Mouse (Mus musculus): ENCODE data around the gene Tent4a. TPM values are rescaled to one million over a fixed set of nuclear protein-coding genes. Genes with fewer than 3 reads are reported as not detected.

Gene Tent4a
- polyA plus RNA-seq, 1 experiment from 2014 or later: 6.5 TPM

DNA sequence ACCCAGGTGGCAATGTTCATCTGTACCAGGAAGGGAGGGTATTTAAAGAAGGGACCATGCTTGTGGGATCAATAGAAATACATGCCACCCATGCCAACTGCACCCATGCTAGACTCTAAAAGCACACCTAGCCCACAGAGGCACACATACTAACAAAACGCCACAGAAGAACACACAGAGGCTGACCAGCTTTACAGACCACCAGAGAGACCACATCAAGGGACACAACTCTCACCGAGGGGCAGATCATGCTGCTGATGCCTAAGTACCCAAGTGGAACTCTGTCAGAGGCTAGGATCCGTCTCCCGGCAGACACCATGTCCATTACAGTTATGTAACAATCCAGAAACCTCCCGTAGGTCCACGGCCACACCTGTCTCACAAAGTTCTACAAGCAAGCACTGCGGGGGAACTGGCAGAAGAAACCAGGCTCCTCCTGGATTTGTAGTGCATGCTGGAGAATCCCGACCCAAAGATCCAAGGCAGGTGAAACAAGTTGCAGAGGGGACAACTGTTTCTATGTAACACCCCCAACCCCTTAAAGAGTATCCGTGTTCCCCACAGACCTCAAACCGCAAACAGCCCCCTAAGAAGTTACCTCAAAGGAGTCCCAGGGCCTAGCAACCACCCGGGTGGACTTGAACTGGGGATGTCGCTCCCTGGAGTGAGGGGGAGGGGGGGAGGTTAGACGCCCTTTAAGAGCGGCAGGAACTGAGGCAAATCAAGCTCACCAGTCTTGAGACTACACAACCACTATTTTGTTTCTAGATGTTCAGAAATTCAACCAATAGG lies 2.1 kb downstream of the Tent4a start:
- Histone ChIP-seq H3K36me3 (no peaks in the 10 kb centered on the region), H3K9ac (replicated peaks) (peak overlapping the region; percentile 79), H3K4me3 (replicated peaks) (peak overlapping the region; percentile 79), H3K27ac (replicated peaks) (no peak overlapping the region), H3K9me3 (replicated peaks) (no peaks in the 10 kb centered on the region), H3K27me3 (replicated peaks) (no peaks in the 10 kb centered on the region), H3K4me2 (peak overlapping the region; percentile 92), H3K4me1 (peaks cover 61% of the 10 kb centered on the region)
- no peak for ATAC-seq (ENCODE audit: low FRiP score)
- 21% methylated on average over 14 of the region's 14 CpGs for WGBS

DNA sequence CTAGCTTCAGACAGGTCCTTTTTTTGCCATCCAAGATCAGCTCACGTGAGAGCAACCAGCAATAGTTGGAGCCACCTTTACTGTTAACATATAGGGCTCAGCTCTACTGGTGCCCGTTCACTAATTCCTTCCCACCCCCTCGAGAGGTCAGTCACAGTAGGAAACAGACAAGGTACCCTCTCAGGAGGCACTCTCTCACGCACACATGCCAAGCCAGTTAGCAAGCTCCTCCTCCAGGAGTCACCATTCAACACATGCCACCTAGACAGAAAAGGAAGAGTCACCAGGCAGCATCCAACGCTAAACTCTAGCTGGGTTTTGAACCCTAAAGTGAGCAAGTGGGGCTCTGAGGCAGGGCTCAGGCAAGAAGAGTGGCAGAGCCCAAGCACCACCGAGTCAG lies 3.0 kb downstream of the Tent4a start:
- ATAC-seq (ENCODE audit: low FRiP score): no peak
- Histone ChIP-seq H3K4me3 (replicated peaks) (peak overlapping the region; percentile 79), H3K36me3 (no peaks in the 10 kb centered on the region), H3K9ac (replicated peaks) (peak overlapping the region; percentile 79; the same call in 1 of the 2 replicates), H3K4me1 (peaks cover 66% of the 10 kb centered on the region), H3K4me2 (peak overlapping the region; percentile 92), H3K27me3 (replicated peaks) (no peaks in the 10 kb centered on the region), H3K9me3 (replicated peaks) (no peaks in the 10 kb centered on the region), H3K27ac (replicated peaks) (no peak overlapping the region)
- WGBS: 46% methylated on average over 6 of the region's 6 CpGs

DNA sequence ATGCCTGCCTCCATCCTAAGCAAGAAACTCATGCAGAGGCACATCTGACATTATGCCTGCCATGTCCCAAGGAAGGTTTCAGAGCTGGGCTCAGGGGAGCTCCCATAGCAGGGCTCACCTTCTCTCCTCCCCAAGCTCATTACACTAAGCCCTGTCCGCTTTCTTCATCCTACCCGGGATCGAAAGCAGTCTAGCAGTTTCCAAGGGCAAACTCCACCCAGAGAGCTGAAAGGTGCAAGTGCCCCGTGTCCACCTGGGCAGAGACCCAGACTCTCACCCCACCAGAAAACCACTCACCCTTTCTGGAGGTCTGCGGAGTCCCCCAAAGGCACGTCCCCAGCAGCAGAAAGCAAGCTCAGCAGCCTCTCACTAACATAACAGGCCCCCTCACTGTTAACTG lies 3.5 kb downstream of the Tent4a start:
- peak overlapping the region; percentile 92 for H3K4me2 ChIP-seq
- WGBS: 86% methylated on average over 6 of the region's 6 CpGs
- no peaks in the 10 kb centered on the region for H3K9me3 ChIP-seq (replicated peaks)
- peak overlapping the region; percentile 11; the same call in 1 of the 2 replicates for H3K9ac ChIP-seq (replicated peaks)
- H3K27ac ChIP-seq (replicated peaks): no peak overlapping the region
- no peaks in the 10 kb centered on the region for H3K36me3 ChIP-seq
- peaks cover 68% of the 10 kb centered on the region for H3K4me1 ChIP-seq
- H3K27me3 ChIP-seq (replicated peaks): no peaks in the 10 kb centered on the region
- peak overlapping the region; percentile 79 for H3K4me3 ChIP-seq (replicated peaks)
- ATAC-seq (ENCODE audit: low FRiP score): no peak

DNA sequence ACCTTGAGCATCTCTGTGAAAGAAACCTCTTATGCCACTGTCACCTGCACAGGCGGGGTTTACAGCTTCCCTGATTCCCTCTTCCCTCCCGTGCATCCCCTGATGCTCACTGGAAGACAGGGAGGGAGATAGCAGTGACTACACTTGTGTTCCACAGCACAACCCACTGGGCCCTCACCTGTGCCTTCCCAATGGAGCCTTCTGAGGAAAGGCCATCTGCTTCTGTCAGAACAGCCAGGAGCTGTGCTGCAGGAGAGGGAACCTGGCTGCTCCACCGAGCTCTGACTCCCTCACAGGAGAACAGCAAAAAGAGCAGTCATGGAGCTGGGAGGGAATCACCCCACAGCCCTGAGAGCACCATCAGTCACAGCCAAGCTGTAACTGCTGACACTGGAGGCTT lies 4.3 kb downstream of the Tent4a start:
- H3K9me3 ChIP-seq (replicated peaks): no peaks in the 10 kb centered on the region
- H3K4me2 ChIP-seq: peak overlapping the region; percentile 92
- no peaks in the 10 kb centered on the region for H3K36me3 ChIP-seq
- ATAC-seq (ENCODE audit: low FRiP score): no peak
- H3K9ac ChIP-seq (replicated peaks): no peak overlapping the region
- H3K4me3 ChIP-seq (replicated peaks): peak overlapping the region; percentile 5; the same call in 1 of the 2 replicates
- H3K27ac ChIP-seq (replicated peaks): no peak overlapping the region
- 73% methylated on average over 3 of the region's 3 CpGs for WGBS
- H3K4me1 ChIP-seq: peaks cover 67% of the 10 kb centered on the region
- H3K27me3 ChIP-seq (replicated peaks): no peaks in the 10 kb centered on the region

DNA sequence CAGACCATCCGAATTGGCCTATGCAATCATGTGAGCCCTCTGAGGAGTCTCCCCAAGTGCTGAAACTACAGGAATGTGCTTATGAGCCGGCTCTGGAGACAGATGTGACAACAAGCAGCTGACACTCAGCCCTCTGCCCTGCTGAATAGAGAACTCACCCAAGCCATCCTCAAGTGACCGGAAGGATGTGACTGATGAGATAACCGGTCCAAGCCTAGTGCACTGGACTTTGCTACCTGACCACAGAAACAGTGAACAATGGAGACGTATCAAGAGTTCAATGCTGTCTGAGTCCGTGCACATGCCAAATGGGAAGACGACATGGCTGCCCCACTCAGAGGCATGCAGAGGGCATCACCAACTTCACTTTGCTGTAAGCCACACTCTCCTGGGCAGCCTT lies 5.9 kb downstream of the Tent4a start:
- no peaks in the 10 kb centered on the region for H3K36me3 ChIP-seq
- H3K4me2 ChIP-seq: no peak overlapping the region
- ATAC-seq (ENCODE audit: low FRiP score): no peak
- H3K27ac ChIP-seq (replicated peaks): no peak overlapping the region
- H3K9ac ChIP-seq (replicated peaks): no peak overlapping the region
- peaks cover 83% of the 10 kb centered on the region for H3K4me1 ChIP-seq
- WGBS: 75% methylated on average over 7 of the region's 7 CpGs
- H3K9me3 ChIP-seq (replicated peaks): no peaks in the 10 kb centered on the region
- H3K27me3 ChIP-seq (replicated peaks): no peaks in the 10 kb centered on the region
- H3K4me3 ChIP-seq (replicated peaks): no peak overlapping the region

DNA sequence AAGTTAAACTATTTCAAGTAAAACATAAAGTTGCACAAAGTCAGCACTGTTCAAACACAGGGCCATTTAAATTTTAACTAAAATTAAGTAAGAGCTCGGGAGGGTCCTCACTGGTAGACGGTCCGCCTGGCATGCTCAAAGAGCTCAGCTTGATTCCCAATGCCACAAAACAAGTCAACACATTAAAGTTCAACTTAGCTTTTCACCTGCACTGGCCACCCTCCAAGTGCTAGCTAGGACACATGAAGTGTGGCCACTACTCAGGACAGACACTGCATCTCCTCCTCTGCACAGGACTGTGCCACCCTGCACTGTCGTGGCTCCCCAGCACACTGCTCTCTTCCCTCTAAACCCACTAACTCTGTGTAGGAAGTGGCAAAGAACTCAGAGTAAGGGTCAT lies 8.6 kb downstream of the Tent4a start:
- WGBS: 64% methylated on average over 4 of the region's 4 CpGs
- no peaks in the 10 kb centered on the region for H3K9me3 ChIP-seq (replicated peaks)
- ATAC-seq (ENCODE audit: low FRiP score): no peak
- H3K27me3 ChIP-seq (replicated peaks): no peaks in the 10 kb centered on the region
- no peak overlapping the region for H3K27ac ChIP-seq (replicated peaks)
- H3K4me3 ChIP-seq (replicated peaks): no peak overlapping the region
- no peak overlapping the region for H3K4me2 ChIP-seq
- H3K36me3 ChIP-seq: no peaks in the 10 kb centered on the region
- H3K9ac ChIP-seq (replicated peaks): no peak overlapping the region
- H3K4me1 ChIP-seq: peaks cover 87% of the 10 kb centered on the region

DNA sequence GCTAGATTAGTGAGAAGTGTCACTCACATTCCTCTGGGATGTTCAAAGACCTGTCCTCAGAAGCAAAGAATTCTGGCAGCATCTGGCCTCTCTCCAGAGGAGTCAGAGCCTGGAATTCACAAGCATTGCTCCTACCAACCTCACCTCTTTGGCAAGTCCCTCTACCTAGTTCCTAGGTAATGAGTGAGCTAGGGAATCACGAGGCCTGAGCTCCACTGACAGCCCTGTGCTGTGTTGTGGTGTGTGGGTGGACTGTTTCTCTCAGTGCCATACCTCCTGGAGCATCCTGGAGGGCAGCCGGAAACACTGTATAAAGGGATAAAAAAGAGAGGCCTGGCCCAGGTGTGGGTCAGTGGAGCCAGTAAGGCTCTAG lies 10.3 kb downstream of the Tent4a start:
- H3K9me3 ChIP-seq (replicated peaks): no peaks in the 10 kb centered on the region

DNA sequence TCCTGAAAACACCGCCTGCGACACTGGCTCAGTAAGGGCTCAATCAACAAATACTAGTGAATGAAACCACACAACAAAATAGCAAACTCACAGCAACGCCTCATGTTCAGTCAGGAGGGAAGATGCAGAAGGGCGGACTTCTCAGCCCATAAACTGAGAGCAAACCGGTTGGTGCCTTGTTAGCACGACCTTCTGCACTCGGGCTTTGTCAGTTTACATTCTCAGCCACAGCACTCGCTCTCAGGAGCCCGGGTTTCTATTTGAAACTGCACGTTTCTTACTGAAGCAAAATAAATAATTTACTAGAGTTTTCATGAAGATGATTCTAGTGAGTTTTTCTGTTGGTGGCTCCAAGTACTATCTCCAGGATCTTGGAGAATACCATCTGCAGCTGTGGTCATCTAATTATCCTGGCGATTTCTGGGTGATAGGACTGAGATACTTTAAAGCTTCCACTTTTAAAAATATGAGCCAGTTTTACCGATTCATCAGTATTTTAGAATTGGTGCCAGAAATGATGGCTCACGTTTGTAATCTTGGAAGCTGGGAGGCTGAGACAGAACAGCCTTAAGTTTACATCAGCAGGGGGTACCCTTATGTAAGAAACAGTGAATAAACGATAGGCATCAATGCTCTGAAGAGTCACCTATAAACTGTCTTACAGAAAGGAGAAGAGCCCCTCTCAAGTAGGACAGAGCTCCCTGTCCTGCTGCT lies 10.8 kb downstream of the Tent4a start:
- peaks cover 84% of the 10 kb centered on the region for H3K4me1 ChIP-seq
- H3K27me3 ChIP-seq (replicated peaks): no peaks in the 10 kb centered on the region
- no peak overlapping the region for H3K4me2 ChIP-seq
- no peaks in the 10 kb centered on the region for H3K36me3 ChIP-seq
- WGBS: 47% methylated on average over 14 of the region's 14 CpGs
- ATAC-seq (ENCODE audit: low FRiP score): no peak
- H3K9me3 ChIP-seq (replicated peaks): no peaks in the 10 kb centered on the region
- H3K27ac ChIP-seq (replicated peaks): no peak overlapping the region
- no peak overlapping the region for H3K9ac ChIP-seq (replicated peaks)
- no peak overlapping the region for H3K4me3 ChIP-seq (replicated peaks)

More for the DNA sequence above, 10.3 kb downstream of the Tent4a start:
- ATAC-seq (ENCODE audit: low FRiP score): no peak
- 81% methylated on average over 2 of the region's 2 CpGs for WGBS
- Histone ChIP-seq H3K4me2 (no peak overlapping the region), H3K27me3 (replicated peaks) (no peaks in the 10 kb centered on the region), H3K27ac (replicated peaks) (no peak overlapping the region), H3K4me1 (peaks cover 86% of the 10 kb centered on the region), H3K9ac (replicated peaks) (no peak overlapping the region), H3K4me3 (replicated peaks) (no peak overlapping the region), H3K36me3 (no peaks in the 10 kb centered on the region)

DNA sequence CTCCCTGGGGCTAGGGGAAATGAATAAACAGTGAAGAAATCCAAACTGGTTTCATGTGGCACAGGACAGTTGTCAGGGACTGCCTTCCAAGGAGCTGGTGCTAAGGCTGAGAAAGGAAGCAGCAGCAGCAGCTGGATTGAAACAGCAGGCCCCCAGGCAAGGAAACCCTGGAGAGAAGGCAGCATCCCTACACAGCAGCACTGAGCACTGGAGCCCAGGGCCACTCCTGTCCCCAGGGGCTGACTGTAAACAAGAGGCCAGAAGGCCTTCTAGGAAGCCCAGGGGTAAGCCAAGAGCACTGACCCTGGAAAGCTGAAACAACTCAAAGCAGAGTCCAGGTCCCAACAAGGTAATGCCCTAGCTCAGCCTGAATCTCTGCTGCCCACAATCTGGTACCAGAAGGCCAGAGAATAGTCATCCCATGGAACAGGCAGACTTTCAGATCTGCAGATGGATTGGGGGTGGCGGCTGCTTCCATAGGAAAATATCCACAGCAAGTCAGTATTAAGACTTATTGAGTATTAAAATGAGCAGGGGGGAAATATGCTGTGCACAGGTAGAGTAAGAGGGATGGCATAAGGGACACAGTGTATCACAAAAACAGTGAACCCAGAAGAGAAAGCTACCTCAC lies 12.1 kb downstream of the Tent4a start:
- ATAC-seq (ENCODE audit: low FRiP score): no peak

DNA sequence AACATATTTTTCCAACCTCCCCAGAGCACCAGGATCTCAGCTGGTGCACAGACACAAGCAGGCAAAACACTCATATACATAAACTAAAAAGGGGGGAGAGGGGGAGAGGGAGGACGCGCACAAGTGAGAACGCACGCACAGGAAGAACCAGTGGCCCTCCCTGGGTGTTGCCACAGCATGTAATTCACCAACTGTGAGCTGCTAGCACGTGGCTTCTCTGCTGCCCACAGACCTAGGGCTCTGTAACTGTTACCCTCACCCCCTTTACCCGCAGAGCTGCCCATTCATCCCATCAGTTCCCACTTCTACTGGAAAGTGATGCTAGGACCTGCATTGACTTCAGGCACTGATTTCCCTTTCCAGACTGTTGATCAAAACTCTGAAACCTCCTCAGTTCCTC lies 15.3 kb downstream of the Tent4a start:
- Histone ChIP-seq H3K4me1 (peaks cover 55% of the 10 kb centered on the region), H3K36me3 (no peaks in the 10 kb centered on the region), H3K9me3 (replicated peaks) (no peaks in the 10 kb centered on the region), H3K27ac (replicated peaks) (no peak overlapping the region), H3K4me3 (replicated peaks) (no peak overlapping the region), H3K9ac (replicated peaks) (no peak overlapping the region), H3K4me2 (no peak overlapping the region), H3K27me3 (replicated peaks) (no peaks in the 10 kb centered on the region)
- ATAC-seq (ENCODE audit: low FRiP score): no peak
- WGBS: 64% methylated on average over 6 of the region's 6 CpGs

More for the DNA sequence above, 12.1 kb downstream of the Tent4a start:
- H3K4me1 ChIP-seq: peaks cover 81% of the 10 kb centered on the region
- H3K27me3 ChIP-seq (replicated peaks): no peaks in the 10 kb centered on the region
- no peak overlapping the region for H3K27ac ChIP-seq (replicated peaks)
- H3K36me3 ChIP-seq: no peaks in the 10 kb centered on the region
- H3K4me2 ChIP-seq: no peak overlapping the region
- H3K9me3 ChIP-seq (replicated peaks): no peaks in the 10 kb centered on the region
- WGBS: 93% methylated on average over 1 of the region's 1 CpGs
- no peak overlapping the region for H3K9ac ChIP-seq (replicated peaks)
- H3K4me3 ChIP-seq (replicated peaks): no peak overlapping the region

DNA sequence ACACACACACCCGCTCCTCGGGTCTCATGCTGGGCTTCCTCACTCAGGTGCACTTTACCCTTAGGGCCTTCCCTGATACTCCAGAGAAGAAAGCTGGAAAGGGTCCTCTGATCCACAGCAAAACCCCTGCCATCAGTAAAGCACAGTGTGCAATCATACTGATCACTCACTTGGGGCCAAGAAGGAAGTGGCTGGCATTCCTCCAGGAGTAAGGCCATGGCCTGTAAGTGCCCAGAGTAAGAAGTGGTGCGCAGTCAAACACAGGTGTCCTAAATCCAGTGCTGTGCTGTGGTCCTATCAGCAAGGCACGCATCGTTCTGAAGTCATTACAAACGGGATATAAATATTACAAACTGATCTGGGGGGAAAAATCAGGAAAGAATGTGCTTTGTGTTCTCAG lies 17.0 kb downstream of the Tent4a start:
- Histone ChIP-seq H3K36me3 (no peaks in the 10 kb centered on the region), H3K27ac (replicated peaks) (no peak overlapping the region), H3K27me3 (replicated peaks) (no peaks in the 10 kb centered on the region), H3K9ac (replicated peaks) (no peak overlapping the region), H3K4me2 (no peak overlapping the region), H3K4me1 (peaks cover 39% of the 10 kb centered on the region), H3K9me3 (replicated peaks) (no peaks in the 10 kb centered on the region), H3K4me3 (replicated peaks) (no peak overlapping the region)
- WGBS: 82% methylated on average over 6 of the region's 6 CpGs
- no peak for ATAC-seq (ENCODE audit: low FRiP score)

DNA sequence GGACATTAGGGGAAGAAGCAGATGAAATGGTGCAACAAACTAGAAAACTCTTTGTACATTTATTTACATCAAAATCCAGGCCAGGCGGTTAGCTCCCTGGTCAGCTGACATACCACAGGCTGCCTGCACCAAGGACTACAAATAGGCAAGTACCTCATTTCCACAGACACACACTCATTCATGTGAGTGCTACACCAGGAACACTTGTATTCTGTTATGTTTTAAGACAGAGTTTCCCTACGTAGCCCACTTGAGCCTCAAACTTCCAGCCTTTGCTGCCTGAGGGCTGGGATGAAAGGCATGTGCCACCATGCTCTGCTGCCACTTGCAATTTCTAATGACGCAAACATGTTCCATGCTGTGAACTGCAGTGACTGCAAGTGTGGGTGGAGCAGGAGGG lies 19.3 kb downstream of the Tent4a start:
- no peak for ATAC-seq (ENCODE audit: low FRiP score)
- H3K9me3 ChIP-seq (replicated peaks): no peaks in the 10 kb centered on the region
- no peak overlapping the region for H3K4me2 ChIP-seq
- no peak overlapping the region for H3K4me3 ChIP-seq (replicated peaks)
- H3K9ac ChIP-seq (replicated peaks): no peak overlapping the region
- peaks cover 16% of the 10 kb centered on the region for H3K36me3 ChIP-seq
- H3K4me1 ChIP-seq: peaks cover 17% of the 10 kb centered on the region
- no peaks in the 10 kb centered on the region for H3K27me3 ChIP-seq (replicated peaks)
- 77% methylated on average over 3 of the region's 3 CpGs for WGBS
- no peak overlapping the region for H3K27ac ChIP-seq (replicated peaks)
